Mouse (Mus musculus) kidney, postnatal 14 days (tissue): ENCODE measurements around the gene Fkbp5.
"Not testable (repeated sequence)": the region's sequence is repeated elsewhere in the genome, so short reads cannot be mapped to it uniquely, and the experiment has no call there.

Source experiments
- DNase-seq: peaks from one replicate; pipeline ENCODE4 v3.0.0; 2022; ENCODE audit warnings: mixed read lengths

Fkbp5 gene

GRCm38 (mm10) chr17:28517441-28517955, at the start of gene Fkbp5:
Gene Fkbp5, minus strand, starts transcription at chr17:28517527.
- DNase-seq: peak; percentile 91

GRCm38 (mm10) chr17:28565181-28565580, 47.9 kb upstream of the Fkbp5 start:
- no peak for DNase-seq

- DNase-seq: no peak
Observed at GRCm38 (mm10) chr17:28561613-28562012, 44.3 kb upstream of the Fkbp5 start.

DNA sequence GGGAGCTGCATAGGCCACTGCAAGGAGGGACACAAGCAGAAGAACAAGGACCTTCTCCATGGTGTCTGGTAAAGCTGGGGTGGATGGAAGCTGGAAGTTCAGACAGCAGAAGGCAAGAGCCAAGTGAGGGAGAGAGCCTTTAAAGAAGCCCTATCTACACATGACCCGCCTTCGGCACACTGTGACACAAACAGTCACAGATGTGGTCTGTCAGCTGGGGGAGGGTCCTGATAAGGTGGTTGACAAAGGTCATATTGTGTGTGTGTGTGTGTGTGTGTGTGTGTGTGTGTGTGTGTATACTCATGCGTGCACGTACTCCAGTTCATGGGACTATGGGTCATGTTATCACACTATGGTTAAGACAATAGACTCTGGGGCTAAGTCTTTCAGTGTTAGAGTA, 43.3 kb upstream of the Fkbp5 start, which contains the start of gene Clps:
Clps (minus strand) TSS at position 169 of the 400 bp plus-strand sequence.
- no peak for DNase-seq

- DNase-seq: no peak
Observed at GRCm38 (mm10) chr17:28557772-28558171, 40.4 kb upstream of the Fkbp5 start.

GRCm38 (mm10) chr17:28556635-28557396, 39.5 kb upstream of the Fkbp5 start:
- no peak for DNase-seq

DNA sequence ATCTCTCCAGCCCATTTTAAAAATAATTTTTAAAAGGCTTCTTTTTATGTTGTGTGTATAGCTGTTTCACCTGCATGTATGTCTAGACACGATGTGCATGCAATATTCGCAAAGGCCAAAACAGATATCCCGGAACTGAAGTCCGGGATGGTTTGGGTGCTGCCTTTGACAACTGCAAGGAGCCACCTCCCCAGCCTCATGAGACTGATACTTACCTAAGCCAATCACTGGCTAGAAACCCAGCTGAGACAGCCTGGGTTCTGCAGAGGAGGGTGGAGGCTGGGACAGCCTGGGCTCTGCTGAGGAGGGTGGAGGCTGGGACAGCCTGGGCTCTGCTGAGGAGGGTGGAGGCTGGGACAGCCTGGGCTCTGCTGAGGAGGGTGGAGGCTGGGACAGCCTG, 36.7 kb upstream of the Fkbp5 start:
- not testable (repeated sequence) for DNase-seq

DNA sequence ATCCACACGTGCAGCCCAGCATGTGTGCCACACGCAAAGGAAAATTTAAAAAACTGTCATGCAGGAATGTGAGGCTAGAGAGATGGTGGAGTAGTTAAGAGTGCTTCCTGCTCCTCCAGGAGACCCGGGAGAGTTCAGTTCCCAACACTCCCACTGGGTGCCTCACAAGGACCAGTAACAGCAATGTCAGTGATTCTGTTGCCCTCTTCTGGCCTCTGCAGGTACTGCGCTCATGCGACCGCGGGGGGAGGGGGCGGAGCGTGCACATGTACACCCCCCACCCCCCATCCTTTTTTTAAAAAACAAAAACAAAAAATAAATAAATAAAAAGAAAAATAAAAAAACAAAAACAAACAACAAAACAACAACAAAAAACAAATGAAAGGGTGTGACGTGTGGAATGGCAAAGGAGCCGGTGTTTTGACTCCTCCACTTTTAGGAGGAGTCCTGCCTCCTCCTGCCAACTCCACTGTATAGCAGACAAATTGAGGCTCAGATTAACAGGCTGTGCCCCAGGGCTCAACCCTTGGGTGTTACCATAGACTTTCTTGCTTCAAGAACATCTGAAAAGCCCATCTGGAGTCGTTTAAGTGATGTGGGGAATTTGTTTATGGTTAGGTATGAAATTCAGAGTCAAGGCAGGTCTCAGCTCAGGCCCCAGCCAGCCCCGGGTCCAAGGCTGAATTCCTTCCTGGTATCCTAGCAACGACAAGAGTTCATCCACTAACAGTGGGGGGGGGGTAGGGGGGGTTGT, 35.9 kb upstream of the Fkbp5 start:
- DNase-seq: peak; percentile 73

- no peak for DNase-seq
Observed at GRCm38 (mm10) chr17:28549111-28549510, 31.8 kb upstream of the Fkbp5 start, which contains the start of gene Clpsl2. Gene Clpsl2, plus strand, starts transcription at chr17:28549411.

- DNase-seq: no peak
Observed at GRCm38 (mm10) chr17:28548550-28548949, 31.2 kb upstream of the Fkbp5 start.

DNA sequence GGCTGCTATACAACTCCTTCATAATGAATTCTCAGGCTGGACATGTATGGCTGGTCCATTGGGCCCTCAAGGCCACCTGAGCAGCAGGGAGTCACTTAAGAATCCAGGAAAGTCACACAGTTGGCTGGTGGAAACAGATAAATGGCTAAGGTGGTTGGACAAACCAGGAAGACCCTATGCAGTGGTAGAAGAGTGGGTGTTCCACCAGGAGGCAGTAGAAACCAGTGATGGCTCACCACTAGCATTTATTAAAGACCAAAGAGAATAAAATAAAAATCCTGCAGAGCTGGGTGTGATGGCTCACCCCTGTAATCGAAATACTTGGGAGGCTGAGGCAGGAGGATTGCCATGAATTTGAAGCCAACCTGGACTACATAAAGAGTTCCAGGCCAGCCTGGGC, 29.6 kb upstream of the Fkbp5 start:
- no peak for DNase-seq

DNA sequence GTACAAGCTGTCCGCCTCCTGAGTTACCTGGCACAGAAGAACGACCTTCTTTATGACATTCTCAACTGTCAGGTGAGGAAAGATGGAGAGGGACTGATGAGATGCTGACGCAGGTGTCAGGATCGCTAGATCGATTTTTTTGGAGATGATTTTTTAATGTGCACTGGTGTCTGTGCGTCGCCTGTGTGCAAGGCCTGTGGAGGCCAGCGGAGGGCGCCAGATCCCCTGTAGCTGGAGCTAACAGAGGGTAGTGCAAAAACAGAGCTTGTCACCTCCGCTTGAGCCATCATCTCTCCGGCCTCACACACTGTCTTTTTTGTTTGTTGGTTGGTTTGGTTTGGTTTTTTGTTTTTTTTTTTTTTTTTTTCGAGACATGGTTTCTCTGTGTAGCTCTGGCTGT, 20.6 kb upstream of the Fkbp5 start:
- no peak for DNase-seq

DNA sequence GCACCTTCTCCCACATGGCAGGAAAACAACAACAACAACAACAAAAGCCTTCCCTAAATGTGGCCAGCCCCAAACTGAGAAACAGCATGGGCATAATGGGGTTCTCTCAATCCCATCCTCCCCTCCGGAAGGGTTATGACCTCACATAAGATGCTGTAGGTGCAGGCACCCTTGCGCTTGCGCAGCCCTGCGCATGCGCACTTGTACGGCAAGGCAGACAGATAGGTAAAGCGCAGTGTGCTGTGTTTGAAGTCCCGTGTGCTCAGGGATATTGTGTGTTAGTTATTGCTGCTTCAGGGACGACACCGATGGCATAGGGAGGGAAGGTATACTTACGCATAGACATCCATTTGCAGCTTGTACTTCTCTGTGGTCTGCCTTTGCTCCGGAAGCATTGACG, 16.0 kb upstream of the Fkbp5 start:
- DNase-seq: no peak

GRCm38 (mm10) chr17:28532557-28532956, 15.2 kb upstream of the Fkbp5 start:
- DNase-seq: no peak

DNA sequence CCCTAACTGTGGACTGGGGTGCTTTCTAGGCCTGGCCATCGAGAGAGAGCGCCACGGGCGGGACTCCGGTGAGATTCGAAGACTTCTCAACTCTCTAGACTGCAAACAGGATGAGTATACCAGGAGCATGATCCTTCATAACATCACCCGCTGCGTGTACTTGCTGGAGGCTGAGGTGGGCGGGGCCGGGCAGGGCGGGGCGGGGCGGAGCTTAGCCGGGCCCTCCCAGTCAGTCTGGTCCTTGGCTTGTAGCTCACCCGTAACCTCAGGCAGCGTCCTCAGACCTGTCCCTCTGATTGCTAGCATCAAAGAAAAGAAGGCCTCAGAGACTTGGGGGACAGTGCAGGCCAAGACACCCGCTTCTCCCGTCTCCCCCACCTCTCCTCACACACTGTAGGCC, 14.6 kb upstream of the Fkbp5 start:
- DNase-seq: no peak

GRCm38 (mm10) chr17:28530506-28530905, 13.2 kb upstream of the Fkbp5 start, which contains the start of gene Armc12:
Gene Armc12, plus strand, starts transcription at chr17:28530806.
- no peak for DNase-seq

GRCm38 (mm10) chr17:28529116-28529515, 11.8 kb upstream of the Fkbp5 start:
- DNase-seq: no peak

GRCm38 (mm10) chr17:28528043-28528351, 10.7 kb upstream of the Fkbp5 start:
- peak; percentile 90 for DNase-seq

- DNase-seq: peak; percentile 34
Observed at GRCm38 (mm10) chr17:28527184-28528042, 10.1 kb upstream of the Fkbp5 start.

DNA sequence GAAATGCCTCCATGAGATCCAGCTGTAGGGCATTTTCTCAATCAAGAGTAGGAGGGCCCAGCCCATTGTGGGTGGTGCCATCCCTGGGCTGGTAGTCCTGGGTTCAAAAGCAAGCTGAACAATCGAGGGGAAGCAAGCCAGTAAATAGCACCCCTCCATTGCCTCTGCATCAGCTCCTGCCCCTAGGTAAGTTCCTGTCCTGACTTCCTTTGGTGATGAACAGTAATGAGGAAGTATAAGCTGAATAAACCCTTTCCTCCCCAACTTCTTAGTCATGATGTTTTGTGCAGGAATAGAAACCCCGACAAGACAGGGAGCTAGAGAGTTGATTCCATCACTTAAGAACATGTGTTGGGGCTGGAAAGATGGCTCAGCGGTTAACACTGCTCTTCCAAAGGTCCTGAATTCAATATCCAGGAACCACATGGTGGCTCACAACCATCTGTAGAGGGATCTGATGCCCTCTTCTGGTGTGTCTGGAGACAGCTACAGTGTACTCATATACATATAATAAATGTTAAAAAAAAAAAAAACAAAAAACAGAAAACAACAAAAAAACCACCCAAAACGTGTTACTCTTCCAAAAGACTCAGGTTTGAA, 7.6 kb upstream of the Fkbp5 start:
- DNase-seq: no peak

GRCm38 (mm10) chr17:28524009-28524695, 6.8 kb upstream of the Fkbp5 start:
- DNase-seq: no peak
